Mouse (Mus musculus): ENCODE results near the gene Baiap2. TPM values are rescaled to one million over a fixed set of nuclear protein-coding genes. Genes with fewer than 3 reads are reported as not detected.

Gene Baiap2
- 151 and 183 TPM in 2 replicates for polyA plus RNA-seq (2012; rRNA removed)

DNA sequence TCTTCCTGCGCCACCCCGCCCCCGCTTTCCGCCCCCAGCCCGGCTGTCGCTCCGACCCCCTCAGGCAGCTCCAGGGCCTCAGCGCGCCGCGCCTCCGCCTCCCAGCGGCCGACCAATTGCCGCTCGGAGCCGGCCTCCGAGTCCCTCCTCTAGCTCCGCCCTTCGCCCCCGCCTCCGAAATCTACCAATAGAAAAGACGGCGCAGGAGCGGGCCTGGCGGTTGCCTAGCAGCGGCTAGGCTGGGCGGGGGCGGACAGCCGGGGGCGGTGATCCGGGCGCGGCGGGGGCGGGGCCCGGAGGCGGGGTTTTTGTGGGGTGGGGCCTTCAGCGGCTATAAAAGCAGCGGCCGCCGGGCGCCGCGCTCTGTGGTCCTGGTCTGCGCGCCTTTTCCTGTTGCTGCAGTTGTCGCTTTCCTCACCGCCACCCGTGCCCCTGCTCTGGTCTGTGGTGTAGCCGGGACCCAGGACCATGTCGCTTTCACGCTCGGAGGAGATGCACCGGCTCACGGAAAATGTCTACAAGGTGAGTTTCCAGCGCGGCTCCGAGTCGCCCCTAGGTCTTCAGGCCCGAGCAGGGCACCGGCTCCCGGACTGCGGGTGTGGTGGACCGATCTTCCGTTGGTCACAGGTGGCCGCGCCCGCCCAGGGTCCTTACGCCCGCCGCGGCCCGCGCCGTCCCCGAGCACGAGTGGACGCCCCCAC is at the start of gene Baiap2:
Baiap2 (plus strand) TSS at position 37 of the 701 bp plus-strand sequence.
- H3K27ac ChIP-seq (ENCODE audit: control insufficient read depth, insufficient read depth, low read depth, low read length), result peak within 1 kb of the TSS; percentile 89
- H3K4me1 ChIP-seq (ENCODE audit: control insufficient read depth, insufficient read depth, low read length), result peaks cover 28% of the 10 kb centered on the region
- no peaks in the 10 kb centered on the region for H3K36me3 ChIP-seq (ENCODE audit: control insufficient read depth, insufficient read depth, low read length)
- H3K27me3 ChIP-seq (ENCODE audit: control insufficient read depth, insufficient read depth, low read length), result no peaks in the 10 kb centered on the region
- peak; percentile 99 for TF ChIP-seq POLR2A (IDR thresholded peaks at IDR 0.05; ENCODE audit: control insufficient read depth, low read depth, low read length)
- no peak for TF ChIP-seq CTCF (IDR thresholded peaks at IDR 0.05; ENCODE audit: control insufficient read depth, insufficient read depth, insufficient replicate concordance, low read depth, low read length)
- H3K4me3 ChIP-seq (ENCODE audit: control insufficient read depth, low read depth, low read length), result peak within 1 kb of the TSS; percentile 97

DNA sequence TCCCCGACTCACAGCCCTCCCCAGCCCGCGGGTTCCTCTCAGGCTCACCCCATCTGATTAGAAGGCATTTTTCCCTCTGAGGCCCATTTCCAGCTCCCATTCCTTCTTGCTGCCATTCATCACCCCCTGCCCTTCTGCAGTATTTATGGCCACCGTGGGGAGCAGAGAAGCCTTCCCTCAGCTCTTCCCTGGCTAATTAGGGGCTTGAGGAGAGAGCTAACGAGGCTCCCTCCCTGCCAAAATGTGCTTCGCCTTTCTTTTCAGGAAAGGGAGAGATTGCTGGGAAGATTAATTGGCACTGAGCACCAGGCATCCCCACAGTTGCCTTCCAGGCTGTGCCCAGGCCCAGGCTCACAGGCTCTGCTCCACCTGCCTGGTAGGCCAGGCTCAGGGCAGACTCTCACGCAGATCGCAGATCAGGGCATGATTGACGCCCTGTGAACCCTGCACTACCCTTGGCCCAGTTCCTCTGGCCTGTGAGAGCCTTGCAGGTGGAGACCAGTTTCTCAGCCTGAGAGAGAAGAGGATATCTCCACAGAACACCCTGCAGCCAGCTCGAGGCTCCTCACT is 48.8 kb upstream of the Baiap2 start:
- no peaks in the 10 kb centered on the region for H3K4me1 ChIP-seq (ENCODE audit: control insufficient read depth, insufficient read depth, low read length)
- no peaks in the 10 kb centered on the region; the same call in 1 of the 2 replicates for H3K36me3 ChIP-seq (ENCODE audit: control insufficient read depth, insufficient read depth, low read length)
- H3K27me3 ChIP-seq (ENCODE audit: control insufficient read depth, insufficient read depth, low read length), result no peaks in the 10 kb centered on the region
- H3K27ac ChIP-seq (ENCODE audit: control insufficient read depth, insufficient read depth, low read depth, low read length), result no peak overlapping the region
- TF ChIP-seq CTCF (IDR thresholded peaks at IDR 0.05; ENCODE audit: control insufficient read depth, insufficient read depth, insufficient replicate concordance, low read depth, low read length) (no peak), POLR2A (IDR thresholded peaks at IDR 0.05; ENCODE audit: control insufficient read depth, low read depth, low read length) (no peak)
- H3K4me3 ChIP-seq (ENCODE audit: control insufficient read depth, low read depth, low read length), result no peak overlapping the region

DNA sequence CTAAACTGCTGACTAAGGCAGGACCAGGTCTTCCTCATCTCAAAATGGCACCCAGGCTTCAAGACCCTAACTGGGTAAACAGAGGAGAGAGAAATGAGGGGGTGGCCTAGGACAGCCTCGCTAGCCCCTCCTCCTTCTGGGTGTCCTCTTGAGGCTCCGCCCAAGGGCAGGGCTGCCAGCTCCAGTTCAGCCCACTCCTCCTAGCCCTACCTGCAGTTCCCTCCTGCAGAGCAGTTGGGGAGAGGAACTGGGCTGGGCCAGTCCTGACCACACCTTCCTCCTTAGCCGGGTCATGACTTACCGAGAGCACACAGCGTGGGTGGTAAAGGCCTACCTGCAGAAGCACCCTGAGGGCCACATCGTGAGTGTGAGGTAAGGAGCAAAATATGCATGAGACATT is 47.9 kb upstream of the Baiap2 start:
- H3K36me3 ChIP-seq (ENCODE audit: control insufficient read depth, insufficient read depth, low read length), result no peaks in the 10 kb centered on the region; the same call in 1 of the 2 replicates
- H3K4me3 ChIP-seq (ENCODE audit: control insufficient read depth, low read depth, low read length), result no peak overlapping the region
- no peaks in the 10 kb centered on the region for H3K27me3 ChIP-seq (ENCODE audit: control insufficient read depth, insufficient read depth, low read length)
- no peaks in the 10 kb centered on the region for H3K4me1 ChIP-seq (ENCODE audit: control insufficient read depth, insufficient read depth, low read length)
- no peak overlapping the region for H3K27ac ChIP-seq (ENCODE audit: control insufficient read depth, insufficient read depth, low read depth, low read length)
- TF ChIP-seq CTCF (IDR thresholded peaks at IDR 0.05; ENCODE audit: control insufficient read depth, insufficient read depth, insufficient replicate concordance, low read depth, low read length) (no peak), POLR2A (IDR thresholded peaks at IDR 0.05; ENCODE audit: control insufficient read depth, low read depth, low read length) (no peak)

DNA sequence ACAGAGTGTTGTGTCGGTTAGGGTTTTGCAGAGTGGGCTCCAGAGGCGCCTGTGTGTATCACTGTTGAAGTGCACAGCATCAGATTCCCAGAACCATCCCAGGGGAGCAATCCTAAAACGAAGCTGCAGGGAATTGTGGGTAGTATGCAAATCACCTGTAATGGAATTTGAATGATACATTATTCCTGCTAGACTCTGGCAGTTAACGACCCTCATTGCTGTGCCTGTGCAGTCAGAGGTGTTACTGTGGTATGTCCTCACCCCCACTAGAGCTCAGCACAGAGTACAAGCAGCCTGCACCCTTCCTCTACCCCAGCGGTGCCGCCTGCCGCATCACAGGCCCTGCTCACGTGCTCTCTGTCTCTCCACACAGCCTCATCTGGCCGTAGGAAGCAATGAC is 45.5 kb upstream of the Baiap2 start:
- Histone ChIP-seq H3K36me3 (ENCODE audit: control insufficient read depth, insufficient read depth, low read length) (no peaks in the 10 kb centered on the region; the same call in 1 of the 2 replicates), H3K4me1 (ENCODE audit: control insufficient read depth, insufficient read depth, low read length) (no peaks in the 10 kb centered on the region), H3K27ac (ENCODE audit: control insufficient read depth, insufficient read depth, low read depth, low read length) (no peak overlapping the region), H3K4me3 (ENCODE audit: control insufficient read depth, low read depth, low read length) (no peak overlapping the region), H3K27me3 (ENCODE audit: control insufficient read depth, insufficient read depth, low read length) (no peaks in the 10 kb centered on the region)
- TF ChIP-seq POLR2A (IDR thresholded peaks at IDR 0.05; ENCODE audit: control insufficient read depth, low read depth, low read length) (no peak), CTCF (IDR thresholded peaks at IDR 0.05; ENCODE audit: control insufficient read depth, insufficient read depth, insufficient replicate concordance, low read depth, low read length) (no peak)

DNA sequence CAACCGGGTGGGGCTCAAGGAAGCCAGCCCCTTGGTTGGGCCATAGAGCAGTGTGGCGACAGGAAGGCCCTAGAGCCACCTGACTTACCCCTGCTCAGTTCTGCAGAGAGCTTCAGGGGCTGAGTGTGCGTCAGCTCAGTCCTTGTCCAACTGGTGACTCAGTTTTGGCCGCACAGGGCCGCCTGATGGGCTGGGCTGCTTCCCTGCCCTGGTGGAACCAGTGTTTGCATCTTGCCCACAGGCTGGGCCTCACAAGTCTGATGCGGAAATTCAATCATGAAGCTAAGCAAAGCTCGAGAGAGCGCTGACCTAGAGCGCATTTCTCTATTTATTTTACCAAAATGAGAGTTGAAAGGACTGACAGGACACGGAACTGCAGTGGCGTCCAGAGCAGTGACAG is 43.6 kb upstream of the Baiap2 start:
- Histone ChIP-seq H3K27ac (ENCODE audit: control insufficient read depth, insufficient read depth, low read depth, low read length) (no peak overlapping the region), H3K36me3 (ENCODE audit: control insufficient read depth, insufficient read depth, low read length) (no peaks in the 10 kb centered on the region; the same call in 1 of the 2 replicates), H3K4me3 (ENCODE audit: control insufficient read depth, low read depth, low read length) (no peak overlapping the region), H3K27me3 (ENCODE audit: control insufficient read depth, insufficient read depth, low read length) (no peaks in the 10 kb centered on the region), H3K4me1 (ENCODE audit: control insufficient read depth, insufficient read depth, low read length) (no peaks in the 10 kb centered on the region)
- no peak for TF ChIP-seq POLR2A (IDR thresholded peaks at IDR 0.05; ENCODE audit: control insufficient read depth, low read depth, low read length)
- TF ChIP-seq CTCF (IDR thresholded peaks at IDR 0.05; ENCODE audit: control insufficient read depth, insufficient read depth, insufficient replicate concordance, low read depth, low read length), result no peak

DNA sequence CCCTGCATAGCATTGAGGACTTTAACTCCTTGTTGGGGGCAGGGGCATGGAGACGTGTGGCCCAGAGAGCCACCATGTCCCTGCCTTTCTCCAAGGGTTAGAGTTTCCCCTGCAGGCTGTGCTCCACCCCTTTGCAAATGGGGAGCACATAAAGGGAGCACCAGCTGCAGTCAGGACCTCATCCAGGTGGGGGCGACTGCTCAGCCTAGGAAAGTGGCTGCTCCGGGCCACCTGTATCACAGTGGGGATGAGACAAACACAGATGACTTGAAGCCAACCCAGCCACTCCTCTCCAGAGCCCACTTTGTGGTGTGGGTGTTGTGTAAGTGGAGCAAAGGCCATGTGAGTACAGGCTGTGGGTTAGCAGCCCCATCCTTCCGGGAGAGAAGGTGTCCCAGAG is 41.4 kb upstream of the Baiap2 start:
- no peak overlapping the region for H3K4me3 ChIP-seq (ENCODE audit: control insufficient read depth, low read depth, low read length)
- H3K4me1 ChIP-seq (ENCODE audit: control insufficient read depth, insufficient read depth, low read length), result peaks cover 2% of the 10 kb centered on the region; the same call in 1 of the 2 replicates
- no peaks in the 10 kb centered on the region for H3K27me3 ChIP-seq (ENCODE audit: control insufficient read depth, insufficient read depth, low read length)
- no peaks in the 10 kb centered on the region for H3K36me3 ChIP-seq (ENCODE audit: control insufficient read depth, insufficient read depth, low read length)
- H3K27ac ChIP-seq (ENCODE audit: control insufficient read depth, insufficient read depth, low read depth, low read length), result no peak overlapping the region
- TF ChIP-seq CTCF (IDR thresholded peaks at IDR 0.05; ENCODE audit: control insufficient read depth, insufficient read depth, insufficient replicate concordance, low read depth, low read length) (no peak), POLR2A (IDR thresholded peaks at IDR 0.05; ENCODE audit: control insufficient read depth, low read depth, low read length) (no peak)

DNA sequence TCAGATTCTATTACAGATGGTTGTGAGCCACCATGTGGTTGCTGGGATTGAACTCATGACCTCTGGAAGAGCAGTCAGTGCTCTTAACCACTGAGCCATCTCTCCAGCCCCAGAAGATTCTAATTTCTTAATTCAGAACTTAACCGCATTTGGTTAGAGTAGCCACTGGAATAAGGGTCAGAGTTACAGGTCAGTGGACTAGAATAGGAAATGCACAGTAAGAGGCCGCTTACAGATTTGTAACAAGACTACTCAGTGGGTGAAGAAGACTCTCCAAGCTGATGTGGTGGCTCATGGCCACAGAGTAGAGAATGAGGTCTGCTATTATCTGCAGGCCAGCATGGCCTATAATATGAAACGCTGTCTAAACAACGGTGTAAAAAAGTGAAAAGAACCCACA is 39.7 kb upstream of the Baiap2 start:
- TF ChIP-seq POLR2A (IDR thresholded peaks at IDR 0.05; ENCODE audit: control insufficient read depth, low read depth, low read length) (no peak), CTCF (IDR thresholded peaks at IDR 0.05; ENCODE audit: control insufficient read depth, insufficient read depth, insufficient replicate concordance, low read depth, low read length) (no peak)
- no peak overlapping the region for H3K27ac ChIP-seq (ENCODE audit: control insufficient read depth, insufficient read depth, low read depth, low read length)
- no peaks in the 10 kb centered on the region for H3K36me3 ChIP-seq (ENCODE audit: control insufficient read depth, insufficient read depth, low read length)
- no peak overlapping the region for H3K4me3 ChIP-seq (ENCODE audit: control insufficient read depth, low read depth, low read length)
- H3K27me3 ChIP-seq (ENCODE audit: control insufficient read depth, insufficient read depth, low read length), result no peaks in the 10 kb centered on the region
- H3K4me1 ChIP-seq (ENCODE audit: control insufficient read depth, insufficient read depth, low read length), result peaks cover 7% of the 10 kb centered on the region

All from testis, adult 2 months (tissue).